Mouse (Mus musculus): ENCODE data around the gene Actl7b. TPM values are rescaled to one million over a fixed set of nuclear protein-coding genes. Genes with fewer than 3 reads are reported as not detected.

Actl7b gene
- polyA plus RNA-seq (2014; fragmentation: Illumina TruSeq; extraction: RNeasy Lipid Tissue Mini Kit (QIAGEN cat#74804); ENCODE audit: low read depth, low replicate concordance) = 17.0 TPM

DNA sequence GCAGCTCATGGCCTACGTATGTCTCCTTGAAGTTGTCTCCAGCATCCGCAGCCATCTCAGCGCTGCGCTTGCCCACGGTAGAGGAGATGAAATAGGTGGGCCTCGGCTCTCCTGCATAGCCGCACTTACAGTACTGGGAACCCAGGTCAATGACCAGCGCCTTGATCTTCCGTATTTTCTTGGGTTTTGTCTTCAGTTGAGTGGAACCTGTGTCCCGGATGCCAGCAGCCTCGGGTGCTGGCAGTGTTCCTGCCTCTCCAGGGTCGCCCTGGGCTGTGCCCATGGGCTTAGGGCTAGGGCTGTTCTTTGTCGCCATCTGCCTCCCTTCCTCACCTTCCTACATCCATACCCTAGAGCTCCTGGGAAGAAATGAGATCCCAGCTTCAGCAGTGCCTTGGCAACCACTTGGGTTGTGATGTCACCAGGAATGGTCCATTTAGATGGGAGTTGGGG lies at the start of gene Actl7b:
Gene Actl7b, minus strand, starts transcription at position 403 of the 453 bp plus-strand sequence.

DNA sequence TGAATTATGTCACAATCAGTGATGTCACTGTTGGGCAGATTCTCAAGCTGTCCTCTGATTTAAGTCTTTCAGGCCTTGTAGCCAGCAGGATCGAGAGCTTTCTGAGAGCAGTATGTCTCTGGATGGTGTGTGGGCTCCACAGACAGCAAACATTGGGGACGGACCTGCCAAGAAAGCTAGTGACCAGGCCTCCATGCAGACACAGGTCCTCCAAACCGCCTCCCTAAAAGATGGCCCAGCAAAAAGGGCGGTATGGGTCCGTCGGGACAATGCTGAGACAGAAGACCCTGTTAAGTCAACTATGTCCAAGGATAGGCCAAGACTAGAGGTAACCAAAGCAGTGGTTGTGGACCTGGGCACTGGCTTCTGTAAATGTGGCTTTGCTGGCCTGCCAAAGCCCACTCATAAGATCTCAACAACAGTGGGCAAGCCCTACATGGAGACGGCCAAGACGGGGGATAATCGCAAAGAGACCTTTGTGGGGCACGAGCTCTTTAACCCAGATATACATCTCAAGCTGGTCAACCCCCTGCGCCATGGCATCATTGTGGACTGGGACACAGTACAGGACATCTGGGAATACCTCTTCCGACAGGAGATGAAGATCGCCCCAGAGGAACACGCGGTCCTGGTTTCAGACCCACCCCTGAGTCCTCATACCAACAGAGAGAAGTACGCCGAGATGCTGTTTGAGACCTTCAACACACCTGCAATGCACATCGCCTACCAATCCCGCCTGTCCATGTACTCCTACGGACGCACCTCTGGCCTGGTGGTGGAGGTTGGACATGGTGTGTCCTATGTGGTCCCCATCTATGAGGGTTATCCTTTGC lies 2.3 kb upstream of the Actl7b start, which contains the start of gene Actl7a:
Gene Actl7a, plus strand, starts transcription at position 51 of the 833 bp plus-strand sequence.

DNA sequence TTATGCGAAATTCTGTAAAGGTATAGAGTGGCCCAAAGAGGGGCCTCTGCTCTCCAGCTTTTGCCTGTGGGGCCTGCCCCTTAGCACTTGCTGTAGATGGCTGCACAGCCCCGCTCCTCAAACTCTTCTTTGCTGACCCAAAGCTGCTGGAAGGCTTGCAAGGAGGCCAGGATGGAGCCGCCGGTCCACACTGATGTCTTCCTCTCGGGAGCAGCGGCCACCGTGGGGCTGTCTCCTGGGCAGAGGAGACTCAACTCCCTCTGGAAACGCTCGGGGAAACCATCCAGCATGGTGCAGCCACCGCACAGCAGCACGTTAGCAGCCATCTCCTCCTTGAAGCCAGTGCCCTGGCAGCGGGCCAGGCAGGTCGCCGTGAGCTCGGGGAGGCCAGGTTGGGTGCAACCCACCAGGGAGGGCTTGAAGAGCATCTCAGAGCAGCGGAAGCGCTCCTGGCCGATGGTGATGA lies 1.2 kb downstream of the Actl7b start, which contains the start of gene Gm26657:
Gene Gm26657, plus strand, starts transcription at position 51 of the 466 bp plus-strand sequence.

Other genes with a start within 250 kb of the Actl7b start
- gene Gm26657, start 1.4 kb downstream of the Actl7b start, polyA plus RNA-seq (2014; fragmentation: Illumina TruSeq; extraction: RNeasy Lipid Tissue Mini Kit (QIAGEN cat#74804); ENCODE audit: low read depth, low replicate concordance) = not detected
- 51.7 TPM for gene Actl7a, start 2.0 kb upstream of the Actl7b start, polyA plus RNA-seq (2014; fragmentation: Illumina TruSeq; extraction: RNeasy Lipid Tissue Mini Kit (QIAGEN cat#74804); ENCODE audit: low read depth, low replicate concordance)
- gene Elp1, start 60.9 kb upstream of the Actl7b start, polyA plus RNA-seq (2014; fragmentation: Illumina TruSeq; extraction: RNeasy Lipid Tissue Mini Kit (QIAGEN cat#74804); ENCODE audit: low read depth, low replicate concordance) = 25.0 TPM
- 29.3 TPM for gene Fam206a, start 60.9 kb upstream of the Actl7b start, polyA plus RNA-seq (2014; fragmentation: Illumina TruSeq; extraction: RNeasy Lipid Tissue Mini Kit (QIAGEN cat#74804); ENCODE audit: low read depth, low replicate concordance)
- 24.0 TPM for gene Ctnnal1, start 123.7 kb upstream of the Actl7b start, polyA plus RNA-seq (2014; fragmentation: Illumina TruSeq; extraction: RNeasy Lipid Tissue Mini Kit (QIAGEN cat#74804); ENCODE audit: low read depth, low replicate concordance)
- gene Tmem245, start 206.0 kb upstream of the Actl7b start, polyA plus RNA-seq (2014; fragmentation: Illumina TruSeq; extraction: RNeasy Lipid Tissue Mini Kit (QIAGEN cat#74804); ENCODE audit: low read depth, low replicate concordance) = 6.2 TPM
- 0.53 TPM for gene Frrs1l, start 248.9 kb upstream of the Actl7b start, polyA plus RNA-seq (2014; fragmentation: Illumina TruSeq; extraction: RNeasy Lipid Tissue Mini Kit (QIAGEN cat#74804); ENCODE audit: low read depth, low replicate concordance)